Mouse (Mus musculus) left cerebral cortex, postnatal 4 days (tissue): ENCODE measurements around the gene Cyp11a1. TPM values are rescaled to one million over a fixed set of nuclear protein-coding genes. Genes with fewer than 3 reads are reported as not detected.

Experiments
- DNase-seq: peaks from one replicate; pipeline ENCODE4 v3.0.0-alpha.2; 2022
- intact Hi-C: fragments of 180-260 bp; cut with DNase I; formaldehyde crosslinking; loops from one replicate; pipeline ENCODE4 v1.15.1; 2025
- total RNA-seq, 2 experiments: library from RNA; stranded (reverse); gene quantifications; 2 replicates each; pipeline ENCODE4 v1.2.3; 2021

The Cyp11a1 gene
- total RNA-seq, 2 experiments from 2014 or later = 1.7 to 2.0 TPM

DNA sequence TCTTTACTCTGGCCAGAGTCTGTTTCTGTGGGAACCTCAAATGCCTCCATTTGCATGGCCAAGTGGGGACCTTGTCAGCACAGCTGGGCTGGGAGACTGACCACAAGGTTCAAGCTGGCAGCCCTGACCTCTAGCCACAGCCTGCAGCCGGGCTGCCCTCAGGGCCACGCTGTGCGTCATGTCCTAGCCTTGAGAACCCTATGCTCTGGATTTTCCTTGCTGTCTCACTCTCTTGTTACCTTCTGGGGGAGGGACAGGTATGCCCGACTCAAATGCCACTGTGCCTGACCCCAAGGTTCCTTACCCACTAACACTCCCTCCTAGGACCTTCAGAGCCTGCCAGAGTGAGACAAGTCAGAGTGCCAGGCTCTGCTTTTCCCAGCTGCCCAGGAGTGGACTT lies 30.8 kb downstream of the Cyp11a1 start:
- DNase-seq = no peak
- intact Hi-C loops = loop anchor here (10.0 kb wide), 1 partner anchor 248 kb away; no protein-coding TSS in a partner anchor

DNA sequence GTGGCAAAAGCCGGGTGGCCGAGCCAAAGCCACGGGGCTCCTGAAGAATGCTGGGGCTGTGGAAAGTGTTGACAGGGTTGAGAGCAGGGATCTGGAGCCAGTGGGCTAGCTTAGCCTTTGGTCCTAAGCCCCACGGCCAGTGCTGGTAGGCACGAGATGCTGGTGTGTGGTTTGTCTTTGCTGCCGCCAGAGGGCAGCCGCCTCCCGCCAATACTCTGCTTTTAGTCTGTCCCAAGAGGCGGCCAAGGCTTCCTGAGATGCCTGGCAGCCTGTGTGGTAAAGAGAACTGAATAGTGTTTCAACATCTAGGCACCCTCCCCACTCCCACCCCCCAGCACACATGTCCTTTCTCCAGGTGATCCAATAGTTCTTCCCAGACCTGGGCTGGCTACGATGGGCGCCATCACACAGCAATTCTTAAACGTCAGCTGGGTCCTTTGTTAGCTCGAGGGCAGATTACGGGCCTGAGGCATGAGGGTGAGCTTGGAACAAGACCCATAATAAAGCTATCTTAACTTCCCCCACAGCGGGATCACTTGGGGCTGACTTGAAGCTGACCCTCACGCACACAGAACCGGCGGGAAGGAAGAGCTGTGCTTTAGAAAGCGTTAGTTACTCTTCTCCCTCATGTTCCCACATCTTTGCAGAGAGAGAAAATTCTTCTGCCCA lies 32.4 kb downstream of the Cyp11a1 start:
- DNase-seq = peak; percentile 87
- intact Hi-C loops = loop anchor here (10.0 kb wide), 1 partner anchor 246 kb away; no protein-coding TSS in a partner anchor

GRCm38 (mm10) chr9:58040977-58041376 lies 34.8 kb downstream of the Cyp11a1 start:
- DNase-seq = no peak
- intact Hi-C loops = no loop called here

DNA sequence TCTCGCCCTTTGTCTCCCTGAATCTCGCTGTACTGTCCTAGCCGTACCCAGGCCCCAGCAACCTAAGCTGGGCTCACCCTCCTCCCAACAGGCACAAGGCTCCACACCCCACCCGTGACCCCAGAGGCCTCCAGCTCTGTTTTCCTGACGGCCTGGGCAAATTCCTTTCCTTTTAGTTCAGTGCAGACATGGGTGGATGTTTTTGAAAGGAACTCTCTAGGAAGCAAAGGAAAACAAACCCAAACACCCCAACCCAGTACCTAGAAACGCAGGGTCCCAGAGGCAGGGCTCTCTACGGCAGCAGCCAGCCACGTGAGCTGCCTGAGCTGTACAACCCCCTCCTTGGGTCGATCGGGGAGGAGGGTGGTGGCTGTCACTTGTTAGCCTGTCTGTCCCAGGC lies 36.2 kb downstream of the Cyp11a1 start:
- intact Hi-C loops = no loop called here
- DNase-seq = no peak

GRCm38 (mm10) chr9:58043496-58044017 lies 37.3 kb downstream of the Cyp11a1 start:
- DNase-seq = peak; percentile 55

DNA sequence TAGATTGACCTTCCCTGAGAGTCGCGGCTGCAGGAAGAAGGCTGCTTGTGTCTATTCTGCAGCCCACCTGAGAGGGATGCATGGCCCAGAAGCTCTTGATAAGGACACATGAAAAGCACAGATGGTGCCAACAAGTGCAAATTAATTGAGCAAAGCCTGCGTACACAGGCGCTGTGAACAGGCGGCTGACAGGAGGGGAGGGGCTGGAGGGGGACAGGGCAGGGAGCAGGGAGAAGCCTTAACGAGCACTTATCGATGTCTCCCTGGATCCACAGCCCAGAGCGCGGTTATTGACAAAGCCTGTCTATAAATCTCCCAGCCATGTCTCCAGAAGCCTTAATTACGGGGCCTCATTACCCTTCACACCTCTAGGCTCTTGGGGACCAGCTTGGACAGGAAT lies 38.6 kb downstream of the Cyp11a1 start:
- intact Hi-C loops = no loop called here
- peak; percentile 56 for DNase-seq

More at GRCm38 (mm10) chr9:58043496-58044017, 37.3 kb downstream of the Cyp11a1 start:
- intact Hi-C loops = no loop called here

GRCm38 (mm10) chr9:58045646-58046045 lies 39.4 kb downstream of the Cyp11a1 start:
- intact Hi-C loops = no loop called here
- no peak for DNase-seq

DNA sequence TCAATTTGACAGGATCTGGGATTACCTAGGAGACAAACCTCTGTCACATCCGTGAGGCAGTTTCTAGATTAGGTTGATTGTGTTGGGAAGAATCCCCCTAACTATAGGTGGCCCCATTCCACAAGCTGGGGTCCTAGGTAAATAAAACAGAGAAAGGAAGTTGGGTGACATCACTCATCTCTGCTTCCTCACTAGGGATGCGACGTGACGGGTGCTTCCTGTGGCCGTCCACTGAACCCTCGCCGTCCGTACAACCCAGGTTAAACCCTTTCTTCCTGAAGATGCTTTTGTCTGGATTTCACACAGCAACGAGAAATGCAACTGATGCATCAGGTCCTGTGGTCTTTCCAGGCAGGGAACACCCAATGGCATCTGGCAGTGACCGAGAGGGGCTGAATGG lies 40.9 kb downstream of the Cyp11a1 start:
- intact Hi-C loops = no loop called here
- no peak for DNase-seq

DNA sequence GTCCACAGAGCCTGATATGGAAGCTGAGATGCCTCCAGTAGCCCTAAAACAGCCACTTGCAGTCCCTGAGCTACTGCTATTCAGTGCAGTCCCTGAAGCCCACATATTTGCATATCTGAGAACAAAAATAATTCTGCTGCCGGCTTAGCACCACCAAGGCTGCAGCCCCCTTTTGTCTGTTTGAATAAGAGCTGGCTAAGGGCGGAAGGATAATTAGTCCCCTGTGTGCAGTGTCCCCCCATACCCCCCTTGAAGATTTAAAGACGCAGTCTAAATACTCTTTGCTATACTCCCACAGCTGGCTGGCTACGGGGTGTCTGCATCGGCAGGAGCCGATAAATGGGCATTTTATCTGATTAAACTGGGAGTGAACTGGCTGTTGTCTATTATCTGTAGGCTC lies 42.4 kb downstream of the Cyp11a1 start:
- DNase-seq = no peak
- intact Hi-C loops = no loop called here

- DNase-seq = peak; percentile 52
- intact Hi-C loops = no loop called here
Measured at GRCm38 (mm10) chr9:58049186-58049585, 43.0 kb downstream of the Cyp11a1 start.

GRCm38 (mm10) chr9:58049861-58050260 lies 43.6 kb downstream of the Cyp11a1 start:
- DNase-seq = no peak
- intact Hi-C loops = loop anchor here (5.0 kb wide), 1 partner anchor 152 kb away; the partner anchor contains the start of genes Islr and Islr2

DNA sequence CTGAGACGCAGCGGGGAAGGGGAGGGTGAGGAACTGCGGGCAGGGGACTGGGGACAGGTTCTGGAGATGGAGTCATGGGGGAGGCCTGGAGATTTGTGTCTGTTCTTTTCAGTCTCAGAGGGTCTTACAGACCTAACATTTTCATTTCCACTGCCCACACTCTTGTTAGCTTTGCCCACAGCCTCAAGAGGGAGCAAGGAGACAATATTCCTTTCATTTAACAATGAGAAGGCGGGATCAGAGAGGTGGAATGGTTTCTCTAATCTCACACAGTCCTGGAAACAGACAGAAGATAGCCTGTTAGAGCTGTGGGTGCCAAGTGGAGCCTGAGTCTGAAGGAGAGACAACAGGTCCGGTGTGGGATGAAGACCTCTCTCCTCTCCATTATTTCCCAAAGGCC lies 45.7 kb downstream of the Cyp11a1 start:
- no peak for DNase-seq
- intact Hi-C loops = loop anchor here (5.0 kb wide), 1 partner anchor 150 kb away; the partner anchor contains the start of genes Islr and Islr2

DNA sequence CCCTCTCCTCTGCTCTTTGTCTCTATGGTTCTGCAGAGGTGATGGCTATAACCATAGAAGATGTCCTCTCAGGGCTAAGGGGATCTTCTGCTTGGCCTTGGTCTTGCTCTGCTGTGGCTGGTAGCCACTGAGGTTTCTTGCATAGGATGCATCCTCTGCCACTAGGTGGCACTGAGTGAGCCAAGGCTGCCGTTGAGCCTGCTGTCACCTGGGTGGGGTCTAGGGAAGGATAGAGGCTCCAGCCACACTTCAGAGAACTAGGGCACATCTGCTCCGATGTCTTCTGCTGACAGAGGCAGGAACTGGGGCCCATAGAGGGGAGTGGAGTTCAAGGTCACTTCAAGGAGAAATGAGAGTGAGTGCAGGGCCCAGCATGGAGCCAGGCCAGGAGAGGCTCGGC lies 46.9 kb downstream of the Cyp11a1 start:
- peak; percentile 87 for DNase-seq
- intact Hi-C loops = loop anchor here (5.0 kb wide), 1 partner anchor 149 kb away; the partner anchor contains the start of genes Islr and Islr2

- intact Hi-C loops = loop anchor here (5.0 kb wide), 1 partner anchor 149 kb away; the partner anchor contains the start of genes Islr and Islr2
Measured at GRCm38 (mm10) chr9:58053544-58053943, 47.3 kb downstream of the Cyp11a1 start.

DNA sequence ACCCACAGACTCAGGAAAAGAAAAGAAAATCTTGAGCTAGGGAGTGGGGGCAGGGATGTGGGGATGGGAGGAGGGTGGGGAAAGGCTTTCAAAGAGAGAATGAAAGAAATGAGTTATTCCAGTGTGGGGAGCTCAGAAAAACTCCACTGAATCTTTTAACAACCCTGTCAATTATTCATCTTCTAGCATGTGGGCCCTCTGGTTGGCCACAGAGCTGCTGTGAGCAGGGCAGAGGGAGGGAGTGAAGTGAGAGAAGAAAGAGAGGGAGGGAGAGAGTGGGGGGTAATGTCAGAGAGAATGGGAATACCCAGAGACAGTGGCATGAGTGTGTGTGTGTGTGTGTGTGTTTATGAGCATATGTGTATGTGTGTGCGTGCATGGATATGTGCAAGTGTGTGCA lies 47.8 kb downstream of the Cyp11a1 start:
- intact Hi-C loops = loop anchor here (5.0 kb wide), 1 partner anchor 148 kb away; the partner anchor contains the start of genes Islr and Islr2
- no peak for DNase-seq

More at GRCm38 (mm10) chr9:58053544-58053943, 47.3 kb downstream of the Cyp11a1 start:
- no peak for DNase-seq

DNA sequence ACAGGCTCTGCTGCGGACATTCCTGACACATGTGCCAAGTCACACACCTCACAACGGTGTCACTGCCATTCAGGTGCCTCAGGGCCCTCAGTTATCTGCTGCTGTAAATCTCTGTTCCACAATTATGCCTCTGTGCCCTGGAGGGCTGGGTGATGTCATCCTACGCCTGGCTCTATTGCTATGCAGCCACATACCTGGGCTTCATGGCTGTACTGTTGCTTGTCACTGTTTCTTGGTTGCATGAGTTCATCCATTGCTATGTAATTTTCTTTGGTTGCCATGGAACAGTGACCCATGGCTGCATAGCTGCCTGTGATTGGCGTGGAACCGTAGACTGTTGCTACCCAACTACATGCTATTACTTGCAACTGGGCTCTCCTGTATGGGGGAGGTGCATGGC lies 49.5 kb downstream of the Cyp11a1 start:
- intact Hi-C loops = no loop called here
- no peak for DNase-seq

GRCm38 (mm10) chr9:58059920-58060319 lies 53.7 kb downstream of the Cyp11a1 start:
- intact Hi-C loops = no loop called here
- DNase-seq = no peak

- peak; percentile 65 for DNase-seq
Measured at GRCm38 (mm10) chr9:58060677-58061667, 54.8 kb downstream of the Cyp11a1 start.

DNA sequence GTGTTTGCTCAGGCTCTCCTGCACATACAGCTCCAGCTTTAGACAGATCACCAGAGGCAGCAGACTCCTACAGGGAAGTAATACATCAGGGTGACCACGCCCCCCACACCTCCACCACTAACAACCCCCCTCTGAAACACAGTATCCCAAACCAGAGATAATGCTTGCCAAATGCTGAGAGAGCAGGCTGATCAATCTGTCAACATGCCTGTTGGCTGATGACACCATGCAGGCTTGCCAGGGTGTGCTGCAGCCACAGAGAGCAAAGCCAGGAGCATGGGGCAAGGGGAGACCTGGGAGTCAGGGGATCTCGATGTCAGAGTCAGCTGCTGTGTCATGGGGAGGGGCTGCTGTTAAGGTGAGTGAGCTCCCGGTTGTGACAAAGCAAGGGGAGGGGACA lies 57.3 kb downstream of the Cyp11a1 start, which contains the start of gene Stra6:
Gene Stra6 (plus strand): TSS at position 258 of the 400 bp plus-strand sequence.
- intact Hi-C loops = no loop called here

More at GRCm38 (mm10) chr9:58060677-58061667, 54.8 kb downstream of the Cyp11a1 start:
- intact Hi-C loops = no loop called here

GRCm38 (mm10) chr9:58065532-58065931 lies 59.3 kb downstream of the Cyp11a1 start:
- peak; percentile 48 for DNase-seq
- intact Hi-C loops = no loop called here

More for the DNA sequence above, 57.3 kb downstream of the Cyp11a1 start, which contains the start of gene Stra6:
- peak; percentile 62 for DNase-seq
